Mouse (Mus musculus) olfactory bulb, adult 2 months (tissue): Measurements from ENCODE around the gene Trem3. TPM values are rescaled to one million over a fixed set of nuclear protein-coding genes. Genes with fewer than 3 reads are reported as not detected.

Experiments
- H3K27ac ChIP-seq: fragments of 200-500 bp; 2 replicates; pipeline ENCODE4 v1.5.1; 2012; ENCODE audit warnings: low read depth, low read length; ENCODE audit not compliant: insufficient read depth
- H3K4me1 ChIP-seq: fragments of 200-500 bp; 2 replicates; pipeline ENCODE4 v1.6.1; 2012; ENCODE audit warnings: low read length; ENCODE audit not compliant: control insufficient read depth, insufficient read depth
- H3K4me3 ChIP-seq: fragments of 200-500 bp; 2 replicates; pipeline ENCODE4 v1.5.1; 2012; ENCODE audit warnings: mild to moderate bottlenecking, low read depth, low read length, moderate library complexity; ENCODE audit not compliant: insufficient read depth
- CTCF ChIP-seq: fragments of 200-500 bp; IDR thresholded peaks from 2 replicates; pipeline ENCODE4 v1.5.1; 2012; ENCODE audit warnings: low read depth, mild to moderate bottlenecking, low read length, moderate library complexity; ENCODE audit not compliant: insufficient read depth
- POLR2A ChIP-seq: fragments of 200-500 bp; IDR thresholded peaks from 2 replicates; pipeline ENCODE4 v1.6.1; 2012; ENCODE audit warnings: mild to moderate bottlenecking, low read depth, low read length, moderate library complexity; ENCODE audit not compliant: insufficient read depth
- WGBS: fragments of 180-500 bp; shearing (Covaris S2); methylation state at CpG from one replicate; pipeline ENCODE4 v1.1.7; 2018; 5-methylcytosine and 5-hydroxymethylcytosine counted together
- polyA plus RNA-seq: library from polyadenylated mRNA; stranded (reverse); fragments of >200 nt; gene quantifications from 2 replicates; pipeline ENCODE4 v1.2.4, GENCODE M21; 2012; ENCODE audit warnings: low replicate concordance; ENCODE audit not compliant: missing spikeins, insufficient read depth, insufficient read length

Gene Trem3
- polyA plus RNA-seq, 1 experiment, result not detected

GRCm38 (mm10) chr17:48301792-48302191 lies 54.2 kb downstream of the Trem3 start:
- no peak for TF ChIP-seq CTCF
- no peak for TF ChIP-seq POLR2A
- no peak overlapping the region for H3K4me3 ChIP-seq
- H3K27ac ChIP-seq, result no peak overlapping the region
- no peaks in the 10 kb centered on the region for H3K4me1 ChIP-seq
- WGBS, result 95% methylated on average over 5 of the region's 5 CpGs

Other genes with a start within 250 kb of the Trem3 start
- not detected in 2 replicates for gene 1700122O11Rik, start 209.5 kb upstream of the Trem3 start, polyA plus RNA-seq
- not detected in 2 replicates for gene 1700067P10Rik, start 158.5 kb upstream of the Trem3 start, polyA plus RNA-seq
- not detected in 2 replicates for gene 9830107B12Rik, start 101.5 kb upstream of the Trem3 start, polyA plus RNA-seq
- gene A530064D06Rik, start 80.5 kb upstream of the Trem3 start, polyA plus RNA-seq, result not detected in 2 replicates
- not detected in 2 replicates for gene Trem1, start 15.0 kb upstream of the Trem3 start, polyA plus RNA-seq
- gene Treml4, start 16.5 kb downstream of the Trem3 start, polyA plus RNA-seq, result not detected in 2 replicates
- gene Treml2, start 51.7 kb downstream of the Trem3 start, polyA plus RNA-seq, result not detected in 2 replicates
- gene B430306N03Rik, start 68.4 kb downstream of the Trem3 start, polyA plus RNA-seq, result not detected in 2 replicates
- not detected in 2 replicates for gene Trem2, start 98.6 kb downstream of the Trem3 start, polyA plus RNA-seq
- gene Treml1, start 112.1 kb downstream of the Trem3 start, polyA plus RNA-seq, result not detected in 2 replicates
- not detected in 2 replicates for gene Nfya, start 162.1 kb downstream of the Trem3 start, polyA plus RNA-seq
- gene Oard1, start 162.2 kb downstream of the Trem3 start, polyA plus RNA-seq, result not detected in 2 replicates
- gene Apobec2, start 185.2 kb downstream of the Trem3 start, polyA plus RNA-seq, result not detected in 2 replicates
- gene Tspo2, start 203.7 kb downstream of the Trem3 start, polyA plus RNA-seq, result not detected in 2 replicates
- gene Unc5cl, start 207.1 kb downstream of the Trem3 start, polyA plus RNA-seq, result not detected in 2 replicates